Mouse (Mus musculus) bone marrow macrophage, adult 2 months (primary cell): ENCODE results near the gene Cacnb1.

Experiments
- CTCF ChIP-seq: IDR thresholded peaks from 2 replicates; pipeline ENCODE4 v1.5.1; 2012; ENCODE audit warnings: low read depth, mild to moderate bottlenecking, low read length, moderate library complexity
- POLR2A ChIP-seq: IDR thresholded peaks from 2 replicates; pipeline ENCODE4 v1.6.1; 2012; ENCODE audit warnings: mild to moderate bottlenecking, low read depth, low read length, borderline replicate concordance

DNA sequence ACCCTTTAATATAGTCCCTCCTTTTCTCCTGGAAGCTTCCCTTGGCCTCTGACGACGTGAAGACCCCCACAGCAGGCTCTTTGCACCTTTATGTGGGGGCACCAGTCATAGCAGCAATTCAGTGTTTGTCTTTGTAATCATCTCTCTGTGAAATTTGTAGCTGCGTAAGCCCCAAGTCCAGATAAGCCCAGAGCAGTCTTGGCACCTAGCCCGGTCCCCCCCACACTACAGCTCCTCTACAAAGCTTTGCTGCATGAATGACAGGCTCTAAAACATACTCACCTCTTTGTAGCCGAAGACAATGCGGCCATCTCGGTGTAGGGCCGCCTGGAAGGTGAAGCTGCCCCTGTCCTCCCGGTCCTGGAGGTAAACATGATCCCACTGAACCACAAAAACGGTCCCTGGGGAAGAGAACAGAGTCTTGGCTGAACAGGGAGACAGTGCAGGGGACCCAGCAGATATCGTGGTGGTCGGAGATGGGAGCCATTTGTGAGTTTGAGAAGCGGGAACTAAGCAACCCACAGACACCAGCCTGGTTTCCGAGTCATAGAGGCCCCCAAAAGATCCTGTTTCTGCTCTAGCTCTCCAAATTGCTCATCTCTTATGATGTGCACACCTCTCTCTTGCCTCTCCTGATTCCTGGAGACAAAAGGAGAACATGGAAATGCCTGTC is 68.2 kb downstream of the Cacnb1 start:
- TF ChIP-seq CTCF (no peak), POLR2A (no peak)
